Mouse (Mus musculus) myocyte (in vitro differentiated cells): ENCODE results near the gene Mon2.

Experiments used
- E2F4 ChIP-seq: IDR thresholded peaks from one replicate; pipeline ENCODE4 v1.6.1; 2011; ENCODE audit warnings: mild to moderate bottlenecking, control low read depth, moderate library complexity; ENCODE audit not compliant: insufficient read depth
- MYOG ChIP-seq, 3 experiments: IDR thresholded peaks; one replicate each; pipeline ENCODE4 v1.6.1; 2011; ENCODE audit warnings: control low read depth in 2 of 3, low read depth in 2 of 3, mild to moderate bottlenecking in 2 of 3; ENCODE audit not compliant: insufficient read length in 2 of 3, control insufficient read depth in 1 of 3, insufficient read depth in 1 of 3
- POLR2A ChIP-seq: IDR thresholded peaks from one replicate; pipeline ENCODE4 v1.6.1; 2011; ENCODE audit warnings: low read depth, mild to moderate bottlenecking, control low read depth, moderate library complexity; ENCODE audit not compliant: insufficient read length
- POLR2AphosphoS2 ChIP-seq: IDR thresholded peaks from one replicate; pipeline ENCODE4 v1.6.1; 2011; ENCODE audit warnings: low read depth, control low read depth; ENCODE audit not compliant: insufficient read length
- TCF12 ChIP-seq: IDR thresholded peaks from one replicate; pipeline ENCODE4 v1.6.1; 2011; ENCODE audit warnings: mild to moderate bottlenecking, control low read depth; ENCODE audit not compliant: poor library complexity, insufficient read depth, severe bottlenecking
- USF1 ChIP-seq: IDR thresholded peaks from one replicate; pipeline ENCODE4 v1.6.1; 2011; ENCODE audit warnings: low read depth, mild to moderate bottlenecking, control low read depth, moderate library complexity

GRCm38 (mm10) chr10:123116861-123117260 lies 40.6 kb upstream of the Mon2 start:
- TF ChIP-seq POLR2A: no peak
- no peak for TF ChIP-seq MYOG (IDR thresholded peaks at IDR 0.05; ENCODE audit: control insufficient read depth in 1 of 3, insufficient read depth in 1 of 3, insufficient read length in 2 of 3, low read depth in 2 of 3)
- TF ChIP-seq E2F4: no peak
- TF ChIP-seq POLR2AphosphoS2: no peak
- TF ChIP-seq USF1: no peak
- no peak for TF ChIP-seq TCF12
